Mouse (Mus musculus): ENCODE measurements around the gene Thap3. TPM values are rescaled to one million over a fixed set of nuclear protein-coding genes. Genes with fewer than 3 reads are reported as not detected.

The Thap3 gene
- polyA plus RNA-seq, 1 experiment from 2014 or later: 31.2 TPM

DNA sequence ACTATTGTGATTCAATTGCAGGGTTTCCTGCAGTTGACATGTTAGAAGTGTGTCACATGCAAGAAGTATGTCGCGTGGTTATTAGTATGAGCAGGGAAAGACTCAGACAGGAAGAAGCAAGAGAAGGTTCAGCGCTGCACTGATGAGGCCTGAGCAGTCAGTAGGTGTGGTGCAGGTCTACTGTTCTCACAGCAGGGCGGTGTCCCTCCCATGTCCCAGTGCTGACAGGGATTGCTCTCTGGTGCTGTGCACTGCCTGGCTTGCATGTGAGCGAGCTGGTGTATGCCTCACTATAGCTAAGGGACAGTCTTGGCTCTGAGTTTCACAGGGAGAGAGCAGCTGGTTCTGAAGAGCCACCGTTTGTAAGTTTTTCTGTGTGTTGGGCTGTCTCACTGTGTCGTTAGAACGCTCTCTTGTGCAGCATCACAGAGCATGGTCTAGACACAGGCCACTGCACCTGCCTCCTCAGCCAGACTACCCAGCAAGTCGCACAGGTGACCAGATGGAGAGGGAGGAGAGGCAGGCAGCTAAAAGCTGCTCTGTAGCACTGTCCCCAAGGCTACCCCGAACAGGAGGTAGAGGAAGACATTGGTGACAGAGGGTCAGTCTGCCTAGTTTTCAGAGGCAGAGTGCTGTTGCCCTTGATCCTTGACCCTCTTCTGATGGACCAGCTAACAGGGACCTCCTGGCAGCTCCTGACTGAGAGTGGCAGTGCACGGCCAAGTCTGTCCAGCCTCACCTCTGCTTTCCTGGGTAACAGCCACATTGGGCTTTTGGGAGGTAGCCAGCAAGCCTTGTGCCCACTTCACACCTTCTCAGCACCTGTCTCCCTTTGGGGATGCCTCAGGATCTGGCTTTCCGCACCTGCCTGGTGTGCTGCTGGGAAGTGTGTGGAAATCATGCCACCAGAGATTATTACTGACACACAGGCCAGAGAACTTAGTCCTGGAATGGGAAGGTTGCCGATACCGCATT, 40.0 kb downstream of the Thap3 start:
- DNase-seq (no peak), ATAC-seq (ENCODE audit: insufficient read depth) (no peak)
- Histone ChIP-seq H3K36me3 (ENCODE audit: insufficient read depth) (peaks cover 41% of the 10 kb centered on the region), H3K27me3 (ENCODE audit: insufficient read depth, low read length) (no peaks in the 10 kb centered on the region), H3K4me1 (ENCODE audit: insufficient read depth) (no peaks in the 10 kb centered on the region), H3K4me2 (no peak overlapping the region), H3K4me3 (ENCODE audit: low read depth, low read length) (no peak overlapping the region), H3K9me3 (ENCODE audit: low read depth, low read length) (no peaks in the 10 kb centered on the region), H3K27ac (ENCODE audit: low read depth) (no peak overlapping the region), H3K9ac (no peak overlapping the region)
- whole genome bisulfite sequencing: 87% methylated on average over 14 of the region's 14 CpGs
- no peak for TF ChIP-seq CTCF (IDR thresholded peaks at IDR 0.05; ENCODE audit: low read depth)

DNA sequence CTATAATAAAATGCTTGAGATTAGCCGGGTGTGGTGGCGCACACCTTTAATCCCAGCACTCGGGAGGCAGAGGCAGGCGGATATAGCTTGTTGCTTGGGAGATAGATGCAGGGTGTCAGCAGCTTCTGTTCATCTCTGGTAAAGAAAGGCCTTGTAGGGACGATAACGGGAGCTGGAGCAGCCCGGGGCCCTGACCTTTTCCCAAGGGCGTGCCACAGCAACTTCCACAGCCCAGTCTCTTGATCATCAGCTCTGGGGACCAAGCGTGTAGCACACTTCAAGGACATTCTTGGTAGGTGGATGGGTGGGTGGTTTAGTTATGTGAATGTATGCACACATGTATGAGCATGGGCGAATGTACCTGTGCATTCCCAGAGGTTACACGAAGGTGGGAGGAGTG, 42.6 kb downstream of the Thap3 start:
- Histone ChIP-seq H3K4me2 (no peak overlapping the region), H3K27ac (ENCODE audit: low read depth) (no peak overlapping the region), H3K36me3 (ENCODE audit: insufficient read depth) (peaks cover 15% of the 10 kb centered on the region), H3K27me3 (ENCODE audit: insufficient read depth, low read length) (no peaks in the 10 kb centered on the region), H3K9me3 (ENCODE audit: low read depth, low read length) (no peaks in the 10 kb centered on the region), H3K4me3 (ENCODE audit: low read depth, low read length) (no peak overlapping the region), H3K9ac (no peak overlapping the region), H3K4me1 (ENCODE audit: insufficient read depth) (no peaks in the 10 kb centered on the region)
- DNase-seq (no peak), ATAC-seq (ENCODE audit: insufficient read depth) (no peak)
- WGBS: 87% methylated on average over 11 of the region's 11 CpGs
- no peak for TF ChIP-seq CTCF (IDR thresholded peaks at IDR 0.05; ENCODE audit: low read depth)

DNA sequence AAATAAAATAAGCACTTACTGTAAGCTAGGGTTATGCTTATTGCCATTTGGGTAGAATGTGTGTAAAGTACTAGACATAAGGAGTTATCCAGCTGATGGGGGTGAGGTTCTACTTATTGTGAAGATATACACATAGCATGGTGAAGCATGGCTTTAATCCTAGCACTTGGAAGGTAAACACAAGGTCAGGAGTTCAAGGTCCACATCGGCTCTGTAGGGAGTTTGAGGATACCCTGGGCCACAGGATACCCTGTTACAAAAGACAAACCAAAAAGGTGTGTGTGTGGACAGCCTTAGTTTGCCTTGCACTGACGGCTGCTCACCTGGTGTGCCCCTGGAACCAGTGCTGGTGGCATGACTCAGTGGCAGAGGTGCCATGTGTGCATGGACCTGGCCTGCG, 50.7 kb downstream of the Thap3 start:
- 76% methylated on average over 3 of the region's 3 CpGs for WGBS
- H3K9ac ChIP-seq: no peak overlapping the region
- no peaks in the 10 kb centered on the region for H3K27me3 ChIP-seq (ENCODE audit: insufficient read depth, low read length)
- no peak overlapping the region for H3K27ac ChIP-seq (ENCODE audit: low read depth)
- no peak overlapping the region for H3K4me2 ChIP-seq
- no peak for TF ChIP-seq CTCF (IDR thresholded peaks at IDR 0.05; ENCODE audit: low read depth)
- no peak overlapping the region for H3K4me3 ChIP-seq (ENCODE audit: low read depth, low read length)
- 0 out of 2 replicates have a peak, but pooled peaks cover 3% of the 10 kb centered on the region for H3K4me1 ChIP-seq (ENCODE audit: insufficient read depth)
- ATAC-seq (ENCODE audit: insufficient read depth): no peak
- DNase-seq: no peak
- H3K9me3 ChIP-seq (ENCODE audit: low read depth, low read length): no peaks in the 10 kb centered on the region
- H3K36me3 ChIP-seq (ENCODE audit: insufficient read depth): no peaks in the 10 kb centered on the region

DNA sequence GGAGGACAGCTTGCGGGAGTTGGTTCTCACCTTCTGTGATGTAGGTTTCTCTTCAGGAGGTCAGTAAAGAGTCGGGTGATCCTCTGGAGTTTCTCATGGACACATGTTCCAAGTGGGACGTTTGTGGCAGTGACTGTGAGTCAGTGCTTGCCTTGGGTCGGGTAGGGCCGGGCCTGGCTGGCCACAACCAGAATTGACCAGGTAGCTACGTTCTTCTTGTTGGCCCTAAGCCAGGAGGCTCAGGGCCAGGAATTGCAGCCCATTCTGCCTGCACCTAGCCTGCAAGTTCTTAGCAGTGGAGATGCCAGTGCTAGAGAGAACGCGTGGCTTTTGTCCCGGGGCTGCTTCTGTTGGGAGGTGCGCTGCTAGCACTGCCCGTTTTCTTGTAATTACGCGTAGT, 51.4 kb downstream of the Thap3 start:
- WGBS: 89% methylated on average over 13 of the region's 13 CpGs

DNA sequence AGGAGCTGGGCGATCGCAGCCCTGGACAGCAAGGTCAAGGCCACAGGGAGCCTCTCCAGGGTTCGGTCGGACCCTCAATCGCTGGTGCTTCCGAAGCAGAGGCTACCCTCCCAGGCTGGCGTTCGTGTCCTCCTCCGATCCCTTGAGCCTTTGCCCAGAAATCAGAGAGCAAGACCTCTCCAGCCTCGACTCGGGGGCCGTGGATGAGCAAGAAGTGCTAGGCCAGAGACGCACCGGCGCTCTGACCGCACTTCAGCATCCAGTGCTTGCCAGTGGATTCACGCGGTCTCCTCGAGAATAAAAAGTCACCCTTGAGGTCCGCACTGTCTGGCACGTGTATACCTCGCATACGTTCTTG, 54.6 kb downstream of the Thap3 start:
- H3K36me3 ChIP-seq (ENCODE audit: insufficient read depth): no peaks in the 10 kb centered on the region
- no peak for ATAC-seq (ENCODE audit: insufficient read depth)
- 0 out of 2 replicates have a peak, but pooled peaks cover 3% of the 10 kb centered on the region for H3K4me1 ChIP-seq (ENCODE audit: insufficient read depth)
- H3K4me3 ChIP-seq (ENCODE audit: low read depth, low read length): peak overlapping the region; percentile 100
- no peaks in the 10 kb centered on the region for H3K27me3 ChIP-seq (ENCODE audit: insufficient read depth, low read length)
- H3K4me2 ChIP-seq: peak overlapping the region; percentile 95
- TF ChIP-seq CTCF (IDR thresholded peaks at IDR 0.05; ENCODE audit: low read depth): no peak
- WGBS: under 1% methylated on average over 23 of the region's 23 CpGs
- peak overlapping the region; percentile 96 for H3K9ac ChIP-seq
- peak; percentile 9 for DNase-seq
- H3K9me3 ChIP-seq (ENCODE audit: low read depth, low read length): no peaks in the 10 kb centered on the region
- no peak overlapping the region for H3K27ac ChIP-seq (ENCODE audit: low read depth)

More for the DNA sequence above, 51.4 kb downstream of the Thap3 start:
- no peak for TF ChIP-seq CTCF (IDR thresholded peaks at IDR 0.05; ENCODE audit: low read depth)
- Histone ChIP-seq H3K9me3 (ENCODE audit: low read depth, low read length) (no peaks in the 10 kb centered on the region), H3K9ac (no peak overlapping the region), H3K4me1 (ENCODE audit: insufficient read depth) (0 out of 2 replicates have a peak, but pooled peaks cover 3% of the 10 kb centered on the region), H3K27ac (ENCODE audit: low read depth) (no peak overlapping the region), H3K36me3 (ENCODE audit: insufficient read depth) (no peaks in the 10 kb centered on the region), H3K4me3 (ENCODE audit: low read depth, low read length) (no peak overlapping the region), H3K4me2 (no peak overlapping the region), H3K27me3 (ENCODE audit: insufficient read depth, low read length) (no peaks in the 10 kb centered on the region)
- DNase-seq (no peak), ATAC-seq (ENCODE audit: insufficient read depth) (no peak)

GRCm38 (mm10) chr4:151933505-151934214, 55.1 kb downstream of the Thap3 start, which contains the start of gene Dnajc11:
Gene Dnajc11 (plus strand): TSS chr4:151933691.
- Histone ChIP-seq H3K36me3 (ENCODE audit: insufficient read depth) (no peaks in the 10 kb centered on the region), H3K27me3 (ENCODE audit: insufficient read depth, low read length) (no peaks in the 10 kb centered on the region), H3K4me3 (ENCODE audit: low read depth, low read length) (peak within 1 kb of the TSS; percentile 100), H3K9me3 (ENCODE audit: low read depth, low read length) (no peaks in the 10 kb centered on the region), H3K4me1 (ENCODE audit: insufficient read depth) (0 out of 2 replicates have a peak, but pooled peaks cover 3% of the 10 kb centered on the region), H3K4me2 (peak within 1 kb of the TSS; percentile 95), H3K27ac (ENCODE audit: low read depth) (0 out of 2 replicates have a peak within 1 kb of the TSS, but pooled peaks have one; percentile 54), H3K9ac (peak within 1 kb of the TSS; percentile 96)
- WGBS: under 1% methylated on average over 76 of the region's 83 CpGs
- peak; percentile 78 for TF ChIP-seq CTCF (IDR thresholded peaks at IDR 0.05; ENCODE audit: low read depth)
- ATAC-seq (ENCODE audit: insufficient read depth) (peak; percentile 92), DNase-seq (peak; percentile 93)

Other genes starting within 250 kb of the Thap3 start
- gene Camta1, start 127.1 kb downstream of the Thap3 start, polyA plus RNA-seq (2014; fragmentation: Nextera tagmentation; extraction: Ambion mirVana): 87.5 and 96.8 TPM in 2 replicates
- gene Dnajc11, start 55.3 kb downstream of the Thap3 start, polyA plus RNA-seq (2014; fragmentation: Nextera tagmentation; extraction: Ambion mirVana): 65.9 and 66.6 TPM in 2 replicates
- gene Phf13, start 7.3 kb upstream of the Thap3 start, polyA plus RNA-seq (2014; fragmentation: Nextera tagmentation; extraction: Ambion mirVana): 28.4 and 32.3 TPM in 2 replicates
- gene Klhl21, start 19.8 kb upstream of the Thap3 start, polyA plus RNA-seq (2014; fragmentation: Nextera tagmentation; extraction: Ambion mirVana): 10.3 and 10.6 TPM in 2 replicates
- gene Zbtb48, start 38.7 kb upstream of the Thap3 start, polyA plus RNA-seq (2014; fragmentation: Nextera tagmentation; extraction: Ambion mirVana): 22.7 and 26.8 TPM in 2 replicates
- gene Tas1r1, start 49.6 kb upstream of the Thap3 start, polyA plus RNA-seq (2014; fragmentation: Nextera tagmentation; extraction: Ambion mirVana): 0.23 and 0.30 TPM in 2 replicates
- gene Nol9, start 50.3 kb upstream of the Thap3 start, polyA plus RNA-seq (2014; fragmentation: Nextera tagmentation; extraction: Ambion mirVana): 38.9 and 42.9 TPM in 2 replicates
- 13.5 and 18.5 TPM in 2 replicates for gene Plekhg5, start 83.5 kb upstream of the Thap3 start, polyA plus RNA-seq (2014; fragmentation: Nextera tagmentation; extraction: Ambion mirVana)
- gene Tnfrsf25, start 126.9 kb upstream of the Thap3 start, polyA plus RNA-seq (2014; fragmentation: Nextera tagmentation; extraction: Ambion mirVana): 0.75 and 0.77 TPM in 2 replicates
- gene Espn, start 163.4 kb upstream of the Thap3 start, polyA plus RNA-seq (2014; fragmentation: Nextera tagmentation; extraction: Ambion mirVana): 11.5 and 11.6 TPM in 2 replicates
- 0.18 TPM in 1 of 2 replicates, not detected in the other for gene Hes2, start 169.9 kb upstream of the Thap3 start, polyA plus RNA-seq (2014; fragmentation: Nextera tagmentation; extraction: Ambion mirVana)
- 50.3 and 55.8 TPM in 2 replicates for gene Acot7, start 189.1 kb upstream of the Thap3 start, polyA plus RNA-seq (2014; fragmentation: Nextera tagmentation; extraction: Ambion mirVana)